Mouse (Mus musculus) intestine, embryonic 15.5 days (tissue): ENCODE measurements at regions not wholly inside any gene's neighbourhood (a gene's known extent, or its start where the extent isn't known, plus 50 kb on each side); places are given as distances from the start of the nearest gene placed in this dataset.

Source experiments
- ATAC-seq: fragments of 200-750 bp; cut with Nextera tagmentation; 2 replicates; pipeline ENCODE4 v1.8.0; 2017; ENCODE audit warnings: moderate TSS enrichment, moderate library complexity
- H3K27ac ChIP-seq: fragments of 300-500 bp; sonication (generic); 2 replicates; pipeline ENCODE4 v1.5.1; 2015; ENCODE audit warnings: mild to moderate bottlenecking, inconsistent platforms
- H3K27me3 ChIP-seq: fragments of 300-500 bp; sonication (generic); replicated peaks from 2 replicates; pipeline ENCODE4 v1.6.1; 2015; ENCODE audit warnings: inconsistent platforms
- H3K36me3 ChIP-seq: fragments of 300-500 bp; sonication (generic); 2 replicates; pipeline ENCODE4 v1.6.1; 2015; ENCODE audit warnings: inconsistent platforms
- H3K4me1 ChIP-seq: fragments of 300-500 bp; sonication (generic); replicated peaks from 2 replicates; pipeline ENCODE4 v1.6.1; 2015; ENCODE audit warnings: inconsistent platforms
- H3K4me2 ChIP-seq: fragments of 300-500 bp; sonication (generic); replicated peaks from 2 replicates; pipeline ENCODE4 v1.6.1; 2015; ENCODE audit warnings: mild to moderate bottlenecking, inconsistent platforms
- H3K4me3 ChIP-seq: fragments of 300-500 bp; sonication (generic); replicated peaks from 2 replicates; pipeline ENCODE4 v1.5.1; 2015; ENCODE audit warnings: inconsistent platforms
- H3K9ac ChIP-seq: fragments of 300-500 bp; sonication (generic); 2 replicates; pipeline ENCODE4 v1.6.1; 2015; ENCODE audit warnings: inconsistent platforms
- H3K9me3 ChIP-seq: fragments of 300-500 bp; sonication (generic); 2 replicates; pipeline ENCODE4 v1.6.1; 2016; ENCODE audit warnings: inconsistent platforms
- WGBS: fragments of 180-500 bp; shearing (Covaris S2); methylation state at CpG from one replicate; pipeline ENCODE4 v1.1.7; 2015; 5-methylcytosine and 5-hydroxymethylcytosine counted together

- no peaks in the 10 kb centered on the region for H3K9me3 ChIP-seq
- no peaks in the 10 kb centered on the region for H3K27me3 ChIP-seq
- ATAC-seq: no peak
- WGBS: 80% methylated on average over 2 of the region's 2 CpGs
- H3K27ac ChIP-seq: no peak overlapping the region
- no peak overlapping the region for H3K9ac ChIP-seq
- peaks cover 7% of the 10 kb centered on the region; the same call in 1 of the 2 replicates for H3K4me1 ChIP-seq
- no peak overlapping the region for H3K4me2 ChIP-seq
- H3K36me3 ChIP-seq: no peaks in the 10 kb centered on the region
- no peak overlapping the region for H3K4me3 ChIP-seq
Measured at GRCm38 (mm10) chr1:61201006-61201405, 223.3 kb downstream of the Icos start.

- no peak overlapping the region for H3K4me3 ChIP-seq
- no peaks in the 10 kb centered on the region for H3K27me3 ChIP-seq
- no peak for ATAC-seq
- WGBS: 56% methylated on average over 3 of the region's 3 CpGs
- no peaks in the 10 kb centered on the region for H3K9me3 ChIP-seq
- peaks cover 7% of the 10 kb centered on the region; the same call in 1 of the 2 replicates for H3K4me1 ChIP-seq
- H3K4me2 ChIP-seq: no peak overlapping the region
- no peaks in the 10 kb centered on the region for H3K36me3 ChIP-seq
- no peak overlapping the region for H3K9ac ChIP-seq
- H3K27ac ChIP-seq: no peak overlapping the region
Measured at GRCm38 (mm10) chr1:61202079-61202478, 224.4 kb downstream of the Icos start.

- whole genome bisulfite sequencing: 28% methylated on average over 15 of the region's 15 CpGs
- no peak overlapping the region for H3K27ac ChIP-seq
- peak overlapping the region; percentile 33 for H3K4me2 ChIP-seq
- H3K4me1 ChIP-seq: peaks cover 7% of the 10 kb centered on the region; the same call in 1 of the 2 replicates
- no peaks in the 10 kb centered on the region for H3K36me3 ChIP-seq
- H3K9ac ChIP-seq: no peak overlapping the region
- H3K9me3 ChIP-seq: no peaks in the 10 kb centered on the region
- H3K27me3 ChIP-seq: no peaks in the 10 kb centered on the region
- ATAC-seq: peak; percentile 41; the same call in 1 of the 2 replicates
- no peak overlapping the region for H3K4me3 ChIP-seq
Measured at GRCm38 (mm10) chr1:61203170-61203569, 225.4 kb downstream of the Icos start.

GRCm38 (mm10) chr1:61203612-61204011, 225.9 kb downstream of the Icos start:
- no peak overlapping the region for H3K9ac ChIP-seq
- peaks cover 7% of the 10 kb centered on the region; the same call in 1 of the 2 replicates for H3K4me1 ChIP-seq
- H3K27me3 ChIP-seq: no peaks in the 10 kb centered on the region
- no peak overlapping the region for H3K4me3 ChIP-seq
- H3K36me3 ChIP-seq: no peaks in the 10 kb centered on the region
- H3K4me2 ChIP-seq: peak overlapping the region; percentile 33
- H3K27ac ChIP-seq: no peak overlapping the region
- 28% methylated on average over 6 of the region's 6 CpGs for WGBS
- H3K9me3 ChIP-seq: no peaks in the 10 kb centered on the region
- no peak for ATAC-seq

- ATAC-seq: no peak
- Histone ChIP-seq H3K36me3 (no peaks in the 10 kb centered on the region), H3K27ac (no peak overlapping the region), H3K4me2 (no peak overlapping the region), H3K9ac (no peak overlapping the region), H3K4me1 (peaks cover 7% of the 10 kb centered on the region; the same call in 1 of the 2 replicates), H3K27me3 (no peaks in the 10 kb centered on the region), H3K4me3 (no peak overlapping the region), H3K9me3 (no peaks in the 10 kb centered on the region)
- WGBS: 86% methylated on average over 5 of the region's 5 CpGs
Measured at GRCm38 (mm10) chr1:61205137-61205536, 227.4 kb downstream of the Icos start.

GRCm38 (mm10) chr1:61206861-61207380, 229.2 kb downstream of the Icos start:
- Histone ChIP-seq H3K27me3 (no peaks in the 10 kb centered on the region), H3K4me1 (peaks cover 7% of the 10 kb centered on the region; the same call in 1 of the 2 replicates), H3K9ac (no peak overlapping the region), H3K27ac (no peak overlapping the region), H3K9me3 (no peaks in the 10 kb centered on the region), H3K36me3 (no peaks in the 10 kb centered on the region), H3K4me3 (no peak overlapping the region), H3K4me2 (no peak overlapping the region)
- WGBS: 87% methylated on average over 6 of the region's 6 CpGs
- no peak for ATAC-seq

GRCm38 (mm10) chr1:61208386-61208785, 230.7 kb downstream of the Icos start:
- ATAC-seq: no peak
- no peak overlapping the region for H3K27ac ChIP-seq
- 91% methylated on average over 1 of the region's 1 CpGs for WGBS

GRCm38 (mm10) chr1:61221131-61221530, 243.4 kb downstream of the Icos start:
- 55% methylated on average over 1 of the region's 1 CpGs for WGBS
- Histone ChIP-seq H3K4me3 (no peak overlapping the region), H3K27ac (no peak overlapping the region), H3K4me2 (no peak overlapping the region), H3K4me1 (no peaks in the 10 kb centered on the region), H3K9me3 (no peaks in the 10 kb centered on the region), H3K9ac (no peak overlapping the region), H3K36me3 (no peaks in the 10 kb centered on the region), H3K27me3 (no peaks in the 10 kb centered on the region)
- ATAC-seq: no peak

More at GRCm38 (mm10) chr1:61208386-61208785, 230.7 kb downstream of the Icos start:
- H3K9me3 ChIP-seq: no peaks in the 10 kb centered on the region
- no peaks in the 10 kb centered on the region for H3K36me3 ChIP-seq
- no peaks in the 10 kb centered on the region for H3K27me3 ChIP-seq
- no peak overlapping the region for H3K9ac ChIP-seq
- H3K4me1 ChIP-seq: peaks cover 3% of the 10 kb centered on the region; the same call in 1 of the 2 replicates
- no peak overlapping the region for H3K4me3 ChIP-seq
- H3K4me2 ChIP-seq: no peak overlapping the region

- no peak overlapping the region for H3K4me3 ChIP-seq
- H3K9ac ChIP-seq: no peak overlapping the region
- WGBS: 67% methylated on average over 4 of the region's 4 CpGs
- H3K27me3 ChIP-seq: no peaks in the 10 kb centered on the region
- no peaks in the 10 kb centered on the region for H3K36me3 ChIP-seq
- H3K9me3 ChIP-seq: no peaks in the 10 kb centered on the region
- no peak overlapping the region for H3K4me2 ChIP-seq
- H3K4me1 ChIP-seq: 0 out of 2 replicates have a peak, but pooled peaks cover 2% of the 10 kb centered on the region
- no peak overlapping the region for H3K27ac ChIP-seq
- ATAC-seq: no peak
Measured at GRCm38 (mm10) chr1:61228942-61229341, 251.2 kb downstream of the Icos start.

- H3K9me3 ChIP-seq: no peaks in the 10 kb centered on the region
- no peak overlapping the region for H3K4me3 ChIP-seq
- 68% methylated on average over 1 of the region's 1 CpGs for WGBS
- H3K36me3 ChIP-seq: no peaks in the 10 kb centered on the region
- ATAC-seq: no peak
- H3K27ac ChIP-seq: no peak overlapping the region
- H3K4me2 ChIP-seq: no peak overlapping the region
- no peak overlapping the region for H3K9ac ChIP-seq
- no peaks in the 10 kb centered on the region for H3K27me3 ChIP-seq
- H3K4me1 ChIP-seq: 0 out of 2 replicates have a peak, but pooled peaks cover 3% of the 10 kb centered on the region
Measured at GRCm38 (mm10) chr1:61233001-61233400, 255.3 kb downstream of the Icos start.

- no peaks in the 10 kb centered on the region for H3K27me3 ChIP-seq
- H3K36me3 ChIP-seq: no peaks in the 10 kb centered on the region
- no peak overlapping the region for H3K9ac ChIP-seq
- 0 out of 2 replicates have a peak, but pooled peaks cover 3% of the 10 kb centered on the region for H3K4me1 ChIP-seq
- H3K9me3 ChIP-seq: no peaks in the 10 kb centered on the region
- peak overlapping the region; percentile 36; the same call in 1 of the 2 replicates for H3K4me2 ChIP-seq
- H3K27ac ChIP-seq: no peak overlapping the region
- WGBS: 24% methylated on average over 10 of the region's 10 CpGs
- ATAC-seq: peak; percentile 51
- H3K4me3 ChIP-seq: no peak overlapping the region
Measured at GRCm38 (mm10) chr1:61233476-61234297, 256.0 kb downstream of the Icos start.

GRCm38 (mm10) chr1:61234298-61234682, 256.6 kb downstream of the Icos start:
- H3K9ac ChIP-seq: no peak overlapping the region
- H3K36me3 ChIP-seq: no peaks in the 10 kb centered on the region
- H3K4me2 ChIP-seq: 0 out of 2 replicates have a peak overlapping the region, but pooled peaks have one; percentile 36
- H3K4me1 ChIP-seq: 0 out of 2 replicates have a peak, but pooled peaks cover 3% of the 10 kb centered on the region
- no peak overlapping the region for H3K4me3 ChIP-seq
- H3K27ac ChIP-seq: no peak overlapping the region
- no peak for ATAC-seq
- H3K27me3 ChIP-seq: no peaks in the 10 kb centered on the region
- 39% methylated on average over 1 of the region's 1 CpGs for WGBS
- H3K9me3 ChIP-seq: no peaks in the 10 kb centered on the region
